Mouse (Mus musculus): ENCODE data around the gene Ptprn. TPM values are rescaled to one million over a fixed set of nuclear protein-coding genes. Genes with fewer than 3 reads are reported as not detected.
A peak's percentile ranks its signal among the peaks of the same experiment; 100 is the strongest.
"Not testable (repeated sequence)": the region's sequence is repeated elsewhere in the genome, so short reads cannot be mapped to it uniquely, and the experiment has no call there.

Ptprn gene
- total RNA-seq, 2 experiments from 2014 or later = not detected

DNA sequence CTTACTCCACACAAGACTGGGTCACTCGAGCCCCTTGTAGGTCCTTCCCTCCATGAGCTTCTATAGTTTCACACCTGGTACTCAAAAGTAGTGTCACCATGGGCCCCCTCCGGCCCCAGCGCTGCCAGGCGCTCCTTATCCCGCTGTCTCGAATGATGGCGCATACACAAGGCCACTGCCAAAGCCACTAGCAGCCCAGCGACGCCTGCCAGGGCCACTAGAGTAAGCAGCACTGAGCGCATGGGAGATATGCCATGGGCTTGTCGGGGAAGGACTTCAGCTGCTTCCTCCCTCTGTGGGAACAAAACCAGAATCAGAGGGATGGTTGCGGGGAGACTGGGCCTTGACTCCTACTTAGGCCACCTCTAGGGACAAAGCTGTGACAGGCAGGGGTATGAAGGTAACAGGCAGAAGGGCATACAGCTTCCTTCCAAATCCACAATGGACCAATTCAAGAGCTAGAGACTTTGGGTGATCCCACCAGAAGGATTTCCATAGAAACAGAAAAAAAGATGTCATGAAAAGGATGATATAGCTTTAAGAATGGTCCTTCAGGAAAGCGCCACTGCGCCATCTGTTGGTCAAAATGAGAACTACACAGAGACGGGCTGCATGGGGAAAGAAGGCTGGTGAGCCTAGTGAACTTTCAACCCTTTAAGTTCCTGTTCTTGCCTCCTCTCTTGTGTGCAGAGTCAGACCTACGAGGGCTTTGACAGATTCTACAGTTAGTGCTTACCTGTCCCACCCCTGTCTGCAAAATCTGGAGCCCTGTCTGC lies 10.3 kb downstream of the Ptprn start:
- ATAC-seq (replicated peaks; ENCODE audit: low FRiP score, poor library complexity, severe bottlenecking) = peak; percentile 44

DNA sequence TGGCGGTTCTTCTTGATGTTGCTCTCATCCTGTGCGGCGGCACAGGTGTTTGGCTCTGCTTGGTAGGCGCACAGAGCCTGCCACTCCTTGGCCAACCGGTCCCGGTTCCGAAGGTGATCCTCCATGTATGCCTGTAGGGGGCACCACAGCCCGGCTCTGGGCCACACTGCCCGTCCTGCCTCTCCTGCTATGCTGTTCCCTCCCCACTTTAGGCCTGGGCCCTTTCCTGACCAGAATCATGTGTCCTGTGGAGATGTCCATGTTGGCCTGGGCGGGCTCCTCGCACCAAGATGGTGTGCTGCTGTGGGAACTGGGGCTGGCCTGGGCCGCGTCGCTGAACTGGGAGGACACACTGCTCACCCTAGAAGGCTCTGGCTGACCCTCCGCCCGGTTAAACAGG lies 11.3 kb downstream of the Ptprn start:
- ATAC-seq (replicated peaks; ENCODE audit: low FRiP score, poor library complexity, severe bottlenecking) = no peak

DNA sequence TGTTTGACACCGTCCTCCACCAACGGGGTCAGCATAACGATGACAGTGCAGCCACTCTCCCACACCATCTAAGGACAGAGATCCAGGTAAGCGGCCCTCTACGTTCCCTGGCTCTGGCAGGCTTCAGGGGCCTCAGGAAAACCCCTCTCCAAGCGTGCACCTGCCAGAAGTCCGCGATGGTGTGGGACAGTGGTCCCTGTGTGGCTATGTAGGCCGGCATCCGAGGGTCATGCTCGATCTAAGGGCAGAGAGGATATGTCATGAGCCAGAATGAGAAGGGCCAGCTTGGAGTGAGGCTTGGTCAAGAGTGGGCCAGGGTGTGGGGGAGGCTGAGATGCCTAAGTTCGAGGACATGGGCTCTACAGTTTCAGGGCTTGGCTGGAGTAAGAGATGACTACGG lies 12.0 kb downstream of the Ptprn start:
- no peak for ATAC-seq (replicated peaks; ENCODE audit: low FRiP score, poor library complexity, severe bottlenecking)

DNA sequence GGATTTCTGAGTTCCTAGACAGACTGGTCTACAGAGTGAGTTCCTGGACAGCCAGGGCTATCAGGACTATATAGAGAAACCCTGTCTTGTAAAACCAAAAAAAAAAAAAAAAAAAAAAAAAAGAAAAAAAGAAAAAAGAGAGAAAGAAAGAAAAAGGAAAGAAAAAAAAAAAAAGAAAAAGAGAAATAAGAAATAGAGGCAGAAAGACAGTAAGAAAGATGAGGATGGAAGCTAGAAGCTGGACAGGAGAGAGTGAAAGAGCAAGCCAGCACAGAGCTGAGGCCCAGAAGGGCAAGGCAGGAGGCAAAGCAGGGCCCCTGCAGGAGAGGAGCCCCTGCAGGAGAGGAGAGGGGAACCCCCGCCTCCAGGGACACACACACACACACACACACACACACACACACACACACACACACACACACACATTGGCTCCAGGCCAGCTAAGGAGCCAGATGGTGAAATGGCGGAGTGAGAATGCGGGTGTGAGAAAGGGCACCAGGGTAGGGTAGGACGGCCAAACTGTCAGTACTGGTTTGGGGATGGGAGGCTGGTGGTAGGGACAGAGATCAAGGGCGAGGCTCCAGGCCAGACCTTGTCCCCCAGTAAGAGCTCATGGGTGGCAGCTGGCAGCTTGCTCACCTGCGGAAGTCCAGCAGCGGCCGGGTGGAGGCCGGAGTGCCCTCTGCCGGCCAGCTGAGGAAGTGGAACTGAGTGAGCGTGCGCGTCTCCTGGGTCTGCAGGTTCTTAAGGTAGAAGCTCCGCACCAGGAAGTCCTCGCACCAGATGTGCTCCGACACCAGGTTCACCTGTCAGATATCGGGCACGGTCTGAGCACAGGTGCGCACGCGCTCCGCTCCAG lies 13.0 kb downstream of the Ptprn start:
- peak; percentile 87 for ATAC-seq (replicated peaks; ENCODE audit: low FRiP score, poor library complexity, severe bottlenecking)

DNA sequence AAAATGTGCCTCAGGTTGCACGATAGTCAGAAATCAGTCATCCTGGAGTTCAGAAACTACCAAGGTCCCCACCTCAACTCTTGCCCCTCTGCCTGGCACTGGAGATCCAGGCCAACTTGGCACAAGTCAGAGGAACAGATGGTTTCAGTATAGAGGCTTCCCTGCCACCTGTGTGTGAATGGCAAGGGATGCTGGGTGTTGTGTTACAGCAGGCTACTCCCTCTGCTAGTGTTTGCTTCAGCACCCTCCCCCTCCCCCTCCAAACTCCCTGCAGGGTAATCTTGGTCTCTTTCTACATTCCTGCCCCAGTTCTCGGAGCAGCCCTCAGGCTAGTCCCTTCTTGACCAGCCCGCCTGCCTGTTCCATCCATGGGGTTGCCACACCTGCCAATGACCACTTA lies 13.8 kb downstream of the Ptprn start:
- no peak for ATAC-seq (replicated peaks; ENCODE audit: low FRiP score, poor library complexity, severe bottlenecking)

DNA sequence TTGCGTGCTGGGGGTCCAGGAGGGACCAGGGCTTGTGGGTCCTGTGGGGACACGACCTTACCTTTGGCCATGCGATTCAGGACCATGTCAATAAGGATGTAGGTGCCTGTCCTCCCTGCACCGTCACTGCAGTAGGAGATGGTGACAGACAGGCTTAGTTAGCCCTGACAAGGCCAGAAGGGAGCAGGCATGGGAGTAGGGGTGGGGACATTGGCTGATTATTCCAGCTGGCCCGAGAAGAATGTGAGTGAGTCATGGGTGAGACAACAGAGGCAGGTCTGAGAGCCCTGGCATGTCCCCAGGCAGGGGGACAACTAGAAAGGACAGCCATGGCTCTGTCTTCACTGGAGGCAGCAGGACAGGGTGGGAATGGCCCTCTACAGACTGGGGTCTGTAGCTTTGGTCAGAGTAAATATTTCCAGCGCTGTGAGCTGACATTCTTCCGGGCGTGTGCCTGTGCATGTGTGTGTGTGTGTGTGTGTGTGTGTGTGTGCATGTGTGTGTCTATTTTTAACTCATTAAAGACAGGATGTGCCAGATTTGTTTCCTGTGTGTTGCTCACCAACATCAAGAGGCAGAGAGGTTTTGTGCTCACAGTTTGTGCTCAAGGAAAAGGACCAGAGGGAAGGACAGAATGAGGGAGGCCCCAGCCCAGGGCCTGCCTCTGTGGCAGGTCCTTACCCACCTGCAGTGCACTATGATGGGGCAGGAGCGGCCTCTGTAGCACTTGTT lies 16.1 kb downstream of the Ptprn start:
- no peak for ATAC-seq (replicated peaks; ENCODE audit: low FRiP score, poor library complexity, severe bottlenecking)

DNA sequence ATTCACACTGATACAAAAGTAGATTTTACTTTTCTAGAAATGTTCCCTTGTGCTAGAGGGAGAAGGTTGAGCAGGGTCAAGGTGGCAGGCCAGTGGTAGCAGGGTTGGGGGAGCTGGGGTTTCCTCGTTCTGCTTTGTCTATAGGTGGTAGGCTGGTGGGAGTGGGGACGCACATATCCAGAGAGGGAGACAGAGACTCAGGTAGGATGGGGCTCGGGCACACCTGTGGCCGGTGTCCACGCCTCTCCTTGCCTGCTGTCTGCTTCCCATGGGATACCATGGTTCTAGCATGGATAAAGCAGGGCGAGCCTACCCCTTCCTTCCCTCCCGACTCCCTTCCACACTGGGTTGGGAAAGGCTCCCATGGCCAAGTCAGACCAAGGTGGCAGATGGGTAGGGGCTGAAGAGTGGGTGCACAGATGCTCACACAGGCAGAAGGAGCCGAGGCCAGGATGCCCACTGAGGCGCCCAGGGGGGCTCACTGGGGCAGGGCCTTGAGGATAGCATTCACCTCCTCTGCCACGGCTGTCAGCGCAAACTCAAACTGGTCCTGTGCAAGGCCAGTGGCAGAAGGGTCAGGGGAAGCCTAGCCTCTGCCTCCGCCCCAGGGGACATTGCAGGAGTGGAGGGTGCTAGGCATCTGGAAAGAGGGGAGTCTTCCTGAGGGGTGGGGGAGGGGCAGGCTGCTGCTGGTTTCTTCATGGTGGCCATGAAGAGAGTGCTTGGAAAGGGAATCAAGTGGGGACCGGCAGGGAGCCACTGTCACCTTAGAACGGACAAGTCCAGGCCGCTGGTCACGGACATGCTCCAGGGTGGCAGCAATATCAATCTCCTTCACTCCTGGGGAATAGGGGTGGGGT lies 17.0 kb downstream of the Ptprn start:
- no peak for ATAC-seq (replicated peaks; ENCODE audit: low FRiP score, poor library complexity, severe bottlenecking)

DNA sequence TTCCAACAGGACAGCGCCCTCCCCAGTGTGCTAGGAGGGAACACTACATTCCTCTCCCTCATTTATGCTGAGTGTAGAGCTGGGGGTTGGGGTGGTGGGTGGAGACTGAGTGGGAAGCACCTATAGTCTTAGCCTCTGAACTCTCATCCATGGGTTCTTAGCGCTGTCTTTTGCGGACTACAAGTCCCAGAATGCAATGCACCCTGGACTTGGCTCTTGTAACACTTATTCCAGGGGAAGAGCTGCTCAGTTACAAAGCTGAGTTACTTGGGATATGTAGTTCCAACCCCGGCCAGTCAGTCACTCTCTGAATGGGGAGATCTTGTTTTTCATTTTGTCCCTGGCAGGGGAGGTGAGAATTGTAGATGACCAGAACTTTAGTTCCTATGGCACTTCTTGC lies 19.5 kb downstream of the Ptprn start:
- no peak; the same call in 1 of the 2 replicates for ATAC-seq (replicated peaks; ENCODE audit: low FRiP score, poor library complexity, severe bottlenecking)

DNA sequence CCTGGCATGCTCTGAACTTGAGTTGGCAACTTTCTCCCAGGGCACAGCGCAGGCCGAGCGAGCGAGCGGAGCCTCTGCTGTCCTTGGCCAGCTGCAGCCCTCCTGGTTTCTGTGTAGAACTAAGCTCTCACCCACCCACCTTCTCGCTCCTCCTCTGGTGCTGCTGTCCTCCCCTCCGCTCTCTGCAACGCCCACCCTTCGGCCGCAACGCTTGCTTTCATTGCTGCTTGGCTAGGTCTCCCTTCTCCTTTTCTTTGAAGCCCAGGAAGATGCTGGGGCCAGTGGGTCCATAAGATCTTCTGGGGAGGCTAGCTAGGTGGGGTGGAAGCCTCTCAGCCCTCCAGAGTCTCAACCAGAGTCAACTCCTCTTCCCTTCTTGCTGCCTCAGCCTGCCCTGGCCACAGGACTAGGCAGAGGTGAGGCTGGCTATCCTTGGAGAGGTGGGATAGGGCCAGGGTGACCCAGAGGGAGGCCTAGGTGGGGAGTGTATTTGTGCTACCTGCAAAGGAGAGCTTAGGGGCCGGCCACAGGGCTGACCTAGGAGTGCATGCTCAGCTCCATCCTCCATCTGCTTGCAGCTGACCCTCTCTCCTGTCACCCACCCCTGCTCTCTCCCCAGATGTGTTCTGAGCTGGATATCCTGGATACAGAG lies 20.0 kb downstream of the Ptprn start:
- ATAC-seq (replicated peaks; ENCODE audit: low FRiP score, poor library complexity, severe bottlenecking) = no peak

DNA sequence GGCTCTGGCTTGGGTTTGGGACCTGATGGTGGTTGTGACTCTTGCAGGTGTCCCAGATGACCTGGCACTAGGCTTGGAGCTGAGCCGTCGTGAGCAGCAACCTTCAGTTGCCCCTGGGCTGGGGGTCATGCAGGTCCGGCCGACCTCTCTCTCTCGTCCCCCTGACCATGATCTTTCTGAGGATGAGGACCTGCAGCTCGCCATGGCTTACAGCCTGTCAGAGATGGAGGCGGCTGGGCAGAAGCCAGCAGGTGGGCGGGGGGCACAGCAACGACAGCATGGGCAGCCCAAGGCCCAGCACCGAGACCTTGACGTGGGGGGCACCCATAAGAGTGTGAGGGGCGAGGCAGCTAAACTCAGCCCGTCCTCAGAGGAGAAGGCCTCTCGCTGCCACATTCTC lies 20.9 kb downstream of the Ptprn start:
- ATAC-seq (replicated peaks; ENCODE audit: low FRiP score, poor library complexity, severe bottlenecking) = no peak

DNA sequence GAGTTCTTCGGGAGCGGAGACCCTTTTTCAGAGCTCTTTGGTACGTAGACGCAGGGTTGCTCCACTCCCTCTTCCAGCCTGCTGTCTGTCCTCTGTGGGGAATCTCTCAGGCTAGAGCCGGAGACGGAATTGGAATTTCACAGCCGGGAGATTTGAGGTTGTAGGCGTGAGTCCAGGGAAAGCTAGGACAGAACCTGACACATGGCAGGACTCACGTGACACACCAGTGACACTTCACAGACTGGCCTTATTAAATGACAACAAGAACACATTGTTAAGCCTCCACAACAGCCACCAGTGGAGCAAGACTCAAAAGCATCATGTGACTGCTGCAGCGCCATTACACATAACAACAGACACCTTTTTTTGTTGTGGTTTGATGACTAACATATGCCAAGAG lies 24.7 kb downstream of the Ptprn start:
- ATAC-seq (replicated peaks; ENCODE audit: low FRiP score, poor library complexity, severe bottlenecking) = no peak

DNA sequence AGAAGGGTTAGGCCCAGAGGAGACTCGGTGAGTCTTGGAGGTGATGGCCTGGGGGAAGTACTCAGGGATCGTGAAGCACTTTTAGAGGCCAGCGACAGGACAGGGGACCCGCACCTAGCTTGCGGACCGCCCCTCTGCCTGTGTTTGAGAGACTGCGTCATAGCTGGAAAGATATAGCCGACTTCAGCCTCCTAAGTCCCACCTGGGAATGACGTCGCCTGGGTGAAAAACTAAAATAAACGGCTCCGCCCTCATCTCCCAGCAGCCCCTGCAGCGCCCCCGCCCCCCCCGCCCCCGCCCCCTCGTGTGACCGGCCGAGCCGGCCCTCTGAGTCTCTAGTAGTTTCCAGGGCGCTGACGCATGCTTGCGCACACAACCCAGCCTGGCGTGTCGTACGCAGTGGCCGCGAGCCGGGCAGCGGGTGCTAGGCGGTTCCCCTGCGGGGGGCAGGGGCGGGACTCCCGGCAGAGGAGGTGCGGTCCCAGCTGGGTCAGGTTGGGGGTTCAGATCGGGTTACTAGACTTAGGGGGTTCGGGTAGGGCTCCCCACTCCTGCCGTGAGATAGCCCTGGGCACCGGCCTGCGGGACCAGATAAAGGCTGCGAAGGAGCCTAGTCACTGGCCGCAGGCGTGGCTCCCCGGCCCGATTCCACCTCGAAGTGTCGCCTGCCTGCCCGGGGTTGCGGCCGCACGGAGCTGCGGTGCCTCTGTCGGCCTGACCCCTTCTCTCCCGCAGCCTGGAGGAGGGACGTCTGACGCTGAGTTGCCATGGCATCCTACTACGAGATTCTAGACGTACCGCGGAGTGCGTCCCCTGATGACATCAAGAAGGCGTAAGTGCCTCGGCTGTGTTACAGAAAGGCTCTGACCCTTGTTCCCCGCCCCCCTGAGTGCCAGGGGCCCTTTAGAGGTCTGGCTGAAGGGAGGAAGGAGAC lies 27.9 kb downstream of the Ptprn start, which contains the start of gene Dnajb2:
TSS of gene Dnajb2 (plus strand) at position 290 of the 934 bp plus-strand sequence.
- peak; percentile 84 for ATAC-seq (replicated peaks; ENCODE audit: low FRiP score, poor library complexity, severe bottlenecking)

DNA sequence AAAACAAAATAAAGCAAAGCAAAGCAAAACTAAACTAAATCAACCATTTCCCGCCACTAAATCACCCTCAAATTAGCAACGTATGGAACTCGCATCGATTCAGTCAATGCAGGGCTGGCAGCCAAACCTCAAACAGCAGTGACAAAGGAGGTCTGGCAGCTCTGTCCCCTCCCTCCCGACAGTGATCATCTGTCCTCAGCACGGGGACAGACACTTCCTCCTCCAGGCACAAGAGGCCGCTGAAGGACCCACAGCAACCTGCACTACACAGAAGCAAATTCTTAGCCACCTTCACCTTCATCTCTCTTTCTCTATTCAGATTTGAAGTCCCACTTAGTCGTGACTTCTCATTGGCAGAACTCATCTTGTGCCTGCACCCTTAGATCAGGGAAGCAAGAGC lies 29.7 kb downstream of the Ptprn start:
- peak; percentile 69 for ATAC-seq (replicated peaks; ENCODE audit: low FRiP score, poor library complexity, severe bottlenecking)

DNA sequence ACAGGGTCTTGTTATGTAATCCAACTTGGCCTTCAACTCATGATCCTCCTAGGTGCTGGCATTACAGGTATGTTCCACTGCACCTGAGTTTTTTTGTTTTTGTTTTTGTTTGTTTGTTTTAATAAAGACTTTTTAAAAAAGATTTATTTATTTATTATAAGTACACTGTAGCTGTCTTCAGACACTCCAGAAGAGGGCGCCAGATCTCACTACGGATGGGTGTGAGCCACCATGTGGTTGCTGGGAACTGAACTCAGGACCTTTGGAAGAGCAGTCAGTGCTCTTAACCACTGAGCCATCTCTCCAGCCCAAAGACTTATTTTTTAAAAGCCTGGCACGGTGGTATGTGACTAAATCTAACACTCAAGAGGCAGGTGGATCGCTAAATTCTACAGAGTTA lies 31.8 kb downstream of the Ptprn start:
- not testable (repeated sequence) for ATAC-seq (replicated peaks; ENCODE audit: low FRiP score, poor library complexity, severe bottlenecking)

DNA sequence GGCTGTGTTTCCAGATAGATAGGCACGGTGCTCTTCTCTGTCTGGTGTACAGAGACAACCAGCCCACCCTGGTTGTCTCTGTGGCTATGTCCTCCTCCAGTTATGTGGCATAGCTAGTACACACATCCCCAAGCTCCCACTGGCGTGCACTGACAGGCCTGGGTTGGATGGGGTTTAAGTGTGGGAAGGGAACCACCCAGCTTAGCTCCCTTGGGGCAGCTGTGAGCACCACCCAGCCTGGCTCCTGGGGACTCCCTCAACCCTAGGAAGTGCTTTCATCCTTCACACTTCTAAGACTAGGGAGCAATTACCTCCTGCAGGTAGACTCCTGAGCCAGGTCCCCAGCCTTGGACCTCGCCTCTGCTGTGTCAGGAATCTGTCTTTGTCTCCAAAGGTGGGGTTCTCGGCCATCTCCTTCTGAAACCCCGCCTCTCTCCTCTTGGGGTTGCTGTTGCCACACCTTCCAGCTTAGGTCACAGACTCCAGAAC lies 32.6 kb downstream of the Ptprn start, which contains the start of gene A630095N17Rik:
TSS of gene A630095N17Rik (minus strand) at position 439 of the 489 bp plus-strand sequence.
- no peak for ATAC-seq (replicated peaks; ENCODE audit: low FRiP score, poor library complexity, severe bottlenecking)

DNA sequence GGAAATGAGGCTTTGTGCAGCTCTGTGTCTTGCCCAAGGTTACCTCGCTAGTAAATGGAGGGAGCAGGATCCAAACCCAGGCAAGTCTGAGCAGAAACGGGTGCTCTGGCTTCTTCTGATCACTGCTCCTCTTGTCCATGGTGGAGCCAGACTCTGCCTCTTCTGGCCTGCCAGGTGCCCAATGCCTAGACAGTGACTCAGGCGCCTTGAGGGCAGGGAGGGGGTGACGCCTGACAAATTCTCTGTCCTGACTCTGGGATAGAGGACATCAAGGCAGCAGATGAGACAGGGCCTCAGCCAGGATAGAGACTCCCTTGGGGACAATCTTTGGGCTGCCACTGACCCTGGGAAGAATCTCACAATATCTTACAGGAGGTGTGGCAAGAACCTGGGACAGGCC lies 33.1 kb downstream of the Ptprn start:
- no peak for ATAC-seq (replicated peaks; ENCODE audit: low FRiP score, poor library complexity, severe bottlenecking)

DNA sequence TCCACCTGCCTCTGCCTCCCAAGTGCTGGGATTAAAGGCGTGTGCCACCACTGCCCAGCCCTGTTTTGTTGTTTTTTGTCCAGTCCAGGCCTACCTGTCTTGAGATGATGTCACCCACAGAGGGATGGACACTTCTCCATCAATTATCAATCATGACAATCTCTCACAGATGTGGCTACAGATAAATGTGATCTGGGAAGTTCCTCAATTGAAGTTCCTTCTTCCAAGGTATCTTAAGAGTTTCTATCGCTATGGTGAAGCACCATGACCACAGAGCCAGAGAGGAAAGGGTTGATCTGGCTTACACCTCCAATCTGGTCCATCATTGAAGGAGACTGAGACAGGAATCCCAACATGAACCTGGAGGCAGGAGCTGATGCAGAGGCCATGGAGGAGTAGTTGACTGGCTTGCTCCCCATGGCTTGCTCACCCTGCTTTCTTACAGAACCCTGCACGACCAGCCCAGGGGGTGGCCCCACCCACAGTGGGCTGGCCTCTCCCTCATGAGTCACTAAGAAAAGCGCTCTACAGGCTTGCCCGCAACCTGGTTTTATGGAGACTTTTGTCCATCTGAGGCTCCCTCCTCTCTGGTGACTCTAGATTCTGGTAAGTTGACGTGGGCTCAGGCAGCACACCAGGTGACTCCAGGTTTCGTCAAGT lies 33.8 kb downstream of the Ptprn start:
- no peak for ATAC-seq (replicated peaks; ENCODE audit: low FRiP score, poor library complexity, severe bottlenecking)
